Mouse (Mus musculus): ENCODE data around the gene Kifc3. TPM values are rescaled to one million over a fixed set of nuclear protein-coding genes. Genes with fewer than 3 reads are reported as not detected.
A peak's percentile ranks its signal among the peaks of the same experiment; 100 is the strongest.

The Kifc3 gene
- polyA plus RNA-seq, 1 experiment from 2014 or later: 22.0 TPM

DNA sequence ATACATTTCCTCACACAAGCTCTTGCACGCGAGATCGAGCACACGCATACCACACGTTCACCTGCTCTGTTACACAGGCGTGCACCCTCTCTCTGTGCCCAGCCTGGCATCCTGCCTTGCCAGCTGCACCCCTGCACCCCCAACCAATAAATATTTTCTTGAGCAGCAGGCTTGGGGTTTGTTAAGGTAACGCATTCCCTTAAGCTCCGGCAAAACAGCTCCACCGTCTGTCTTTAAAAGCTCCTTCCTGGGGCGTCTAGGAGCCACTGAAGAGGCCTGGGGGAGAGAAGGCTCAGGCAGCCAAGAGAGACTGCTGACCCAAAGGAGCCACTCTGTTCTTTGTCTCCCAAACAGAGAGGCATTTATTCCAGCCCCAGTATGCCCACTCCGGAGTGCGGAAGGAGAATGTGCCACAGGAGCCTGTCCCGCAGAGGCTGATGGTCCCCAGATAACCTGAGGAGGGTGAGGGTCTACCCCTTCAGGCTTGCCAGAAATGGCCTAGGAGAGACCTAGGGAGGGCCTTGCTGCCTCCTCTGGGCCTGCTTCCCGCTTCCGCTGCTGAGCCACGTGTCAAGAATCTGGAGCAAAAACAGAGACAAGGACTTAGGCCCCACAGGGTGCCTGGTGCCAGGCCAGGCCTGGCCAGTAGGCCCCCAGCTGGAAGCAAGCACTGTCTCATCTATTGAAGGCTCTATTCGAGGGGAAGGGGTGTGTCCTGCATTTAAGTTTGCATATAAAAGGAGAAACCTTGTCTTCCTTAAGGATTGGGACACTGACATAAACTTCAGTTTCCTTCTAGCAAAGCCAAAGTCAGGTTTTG, 59.4 kb downstream of the Kifc3 start:
- Histone ChIP-seq H3K4me3 (replicated peaks; ENCODE audit: low read length) (peak overlapping the region; percentile 77), H3K9ac (peak overlapping the region; percentile 86), H3K9me3 (ENCODE audit: control insufficient read depth, low read length) (no peaks in the 10 kb centered on the region), H3K36me3 (replicated peaks; ENCODE audit: control insufficient read depth, insufficient read depth) (no peaks in the 10 kb centered on the region), H3K27me3 (ENCODE audit: control insufficient read depth, insufficient read depth, low read length) (peaks cover 12% of the 10 kb centered on the region; the same call in 1 of the 2 replicates), H3K4me2 (replicated peaks) (peak overlapping the region; percentile 99), H3K4me1 (replicated peaks; ENCODE audit: control insufficient read depth, insufficient read depth, low read length) (peaks cover 39% of the 10 kb centered on the region), H3K27ac (peak overlapping the region; percentile 80)
- WGBS: 11% methylated on average over 17 of the region's 17 CpGs
- ATAC-seq (ENCODE audit: low FRiP score): peak; percentile 42
- DNase-seq (ENCODE audit: low spot score): peak; percentile 36

DNA sequence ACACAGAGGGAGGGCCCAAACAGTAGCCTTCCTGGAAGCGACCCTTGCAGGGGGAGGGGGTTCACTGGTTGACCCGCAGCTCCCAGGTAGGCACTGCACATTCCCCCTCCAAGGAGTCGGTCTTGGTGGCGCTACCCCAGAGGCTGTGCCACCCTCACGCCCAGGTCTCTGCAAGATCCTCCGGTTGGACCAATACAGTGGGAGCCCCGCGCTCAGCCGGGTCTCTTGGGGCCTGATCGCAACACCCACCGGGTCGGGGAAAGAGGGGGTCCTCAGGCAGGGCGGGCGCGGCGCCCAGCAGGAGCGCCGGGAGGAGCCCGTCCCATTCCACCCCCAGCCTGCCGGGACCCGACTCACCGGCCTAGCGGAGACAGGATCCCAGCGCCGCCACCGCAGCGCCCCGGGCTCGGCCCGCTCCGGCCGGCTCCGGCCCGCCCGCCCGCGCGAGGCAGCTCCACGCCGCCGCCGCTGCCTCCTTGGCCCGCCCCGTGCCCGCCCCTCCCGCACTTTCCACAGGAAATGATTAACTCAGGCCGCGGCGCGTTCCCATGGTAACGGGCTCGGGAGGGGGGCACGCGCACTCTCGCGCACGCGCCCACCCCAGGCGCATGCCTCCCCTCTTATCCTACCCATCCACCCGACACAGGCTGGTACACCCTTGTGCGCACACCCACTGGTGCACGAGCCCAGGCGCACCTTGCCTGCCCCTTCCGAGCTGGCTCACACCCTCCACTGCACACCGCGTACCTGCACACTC, 60.4 kb downstream of the Kifc3 start:
- ATAC-seq (ENCODE audit: low FRiP score) (peak; percentile 82), DNase-seq (ENCODE audit: low spot score) (peak; percentile 84)
- peak overlapping the region; percentile 77 for H3K4me3 ChIP-seq (replicated peaks; ENCODE audit: low read length)
- 1% methylated on average over 34 of the region's 66 CpGs for WGBS
- H3K4me1 ChIP-seq (replicated peaks; ENCODE audit: control insufficient read depth, insufficient read depth, low read length): peaks cover 48% of the 10 kb centered on the region
- H3K27me3 ChIP-seq (ENCODE audit: control insufficient read depth, insufficient read depth, low read length): peaks cover 12% of the 10 kb centered on the region; the same call in 1 of the 2 replicates
- peak overlapping the region; percentile 80 for H3K27ac ChIP-seq
- H3K36me3 ChIP-seq (replicated peaks; ENCODE audit: control insufficient read depth, insufficient read depth): no peaks in the 10 kb centered on the region
- H3K9ac ChIP-seq: peak overlapping the region; percentile 86
- no peaks in the 10 kb centered on the region for H3K9me3 ChIP-seq (ENCODE audit: control insufficient read depth, low read length)
- H3K4me2 ChIP-seq (replicated peaks): peak overlapping the region; percentile 99

DNA sequence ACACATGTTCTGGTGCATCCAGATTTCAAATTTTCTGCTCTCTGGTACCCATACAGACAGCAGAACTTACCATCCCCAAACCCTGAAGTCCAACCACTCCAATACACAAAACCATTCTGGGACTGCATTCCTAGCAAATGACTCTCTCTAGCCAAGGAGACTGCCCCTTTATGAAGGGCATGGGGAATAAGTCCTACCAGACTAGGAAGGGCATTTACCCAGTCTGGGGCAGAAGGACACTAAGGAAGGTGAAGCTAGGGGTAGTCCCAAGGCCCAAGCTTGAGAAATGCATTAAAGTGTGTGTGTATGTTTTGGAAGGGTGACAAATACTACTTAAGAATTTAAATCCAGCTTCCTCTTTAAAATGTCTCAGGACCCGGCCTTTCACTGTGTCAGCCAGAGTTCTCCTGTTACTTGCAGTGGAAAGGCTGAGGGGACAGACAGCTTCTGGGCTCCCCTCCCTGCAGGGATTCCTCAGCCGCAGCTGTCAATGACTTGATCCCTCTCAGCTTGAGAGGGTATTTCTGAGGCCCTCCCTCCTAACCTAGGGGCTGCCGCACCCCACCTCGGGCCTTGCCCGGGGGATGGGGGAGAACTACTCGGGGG, 61.0 kb downstream of the Kifc3 start:
- peaks cover 50% of the 10 kb centered on the region for H3K4me1 ChIP-seq (replicated peaks; ENCODE audit: control insufficient read depth, insufficient read depth, low read length)
- H3K9ac ChIP-seq: peak overlapping the region; percentile 86
- ATAC-seq (ENCODE audit: low FRiP score) (0 out of 2 replicates have a peak, but pooled peaks have one; percentile 0), DNase-seq (ENCODE audit: low spot score) (no peak)
- peak overlapping the region; percentile 77 for H3K4me3 ChIP-seq (replicated peaks; ENCODE audit: low read length)
- H3K27me3 ChIP-seq (ENCODE audit: control insufficient read depth, insufficient read depth, low read length): peaks cover 12% of the 10 kb centered on the region; the same call in 1 of the 2 replicates
- no peaks in the 10 kb centered on the region for H3K9me3 ChIP-seq (ENCODE audit: control insufficient read depth, low read length)
- H3K4me2 ChIP-seq (replicated peaks): peak overlapping the region; percentile 99
- peak overlapping the region; percentile 80 for H3K27ac ChIP-seq
- WGBS: 3% methylated on average over 6 of the region's 6 CpGs
- H3K36me3 ChIP-seq (replicated peaks; ENCODE audit: control insufficient read depth, insufficient read depth): no peaks in the 10 kb centered on the region

DNA sequence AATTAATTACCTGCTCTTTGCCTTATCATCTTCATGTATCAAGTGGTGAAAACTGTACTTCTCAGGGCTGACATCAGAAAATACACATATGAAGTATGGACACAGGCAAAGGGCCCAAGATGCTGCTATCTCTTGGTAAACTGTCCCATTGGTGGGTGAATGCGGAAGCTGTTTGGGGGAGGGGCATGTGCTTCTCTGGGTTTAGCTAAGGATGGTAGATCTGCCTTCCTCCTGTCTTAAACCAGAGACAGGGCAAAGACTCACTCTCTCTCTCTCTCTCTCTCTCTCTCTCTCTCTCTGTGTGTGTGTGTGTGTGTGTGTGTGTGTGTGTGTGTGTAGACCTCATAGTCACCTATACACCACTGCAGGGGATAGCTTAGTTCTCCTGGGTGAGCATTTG, 61.6 kb downstream of the Kifc3 start:
- Histone ChIP-seq H3K9ac (peak overlapping the region; percentile 86; the same call in 1 of the 2 replicates), H3K36me3 (replicated peaks; ENCODE audit: control insufficient read depth, insufficient read depth) (no peaks in the 10 kb centered on the region), H3K4me3 (replicated peaks; ENCODE audit: low read length) (no peak overlapping the region), H3K9me3 (ENCODE audit: control insufficient read depth, low read length) (no peaks in the 10 kb centered on the region), H3K27me3 (ENCODE audit: control insufficient read depth, insufficient read depth, low read length) (peaks cover 12% of the 10 kb centered on the region; the same call in 1 of the 2 replicates), H3K27ac (no peak overlapping the region), H3K4me1 (replicated peaks; ENCODE audit: control insufficient read depth, insufficient read depth, low read length) (peaks cover 50% of the 10 kb centered on the region), H3K4me2 (replicated peaks) (peak overlapping the region; percentile 99)
- ATAC-seq (ENCODE audit: low FRiP score): no peak
- 80% methylated on average over 1 of the region's 1 CpGs for WGBS
- no peak for DNase-seq (ENCODE audit: low spot score)

DNA sequence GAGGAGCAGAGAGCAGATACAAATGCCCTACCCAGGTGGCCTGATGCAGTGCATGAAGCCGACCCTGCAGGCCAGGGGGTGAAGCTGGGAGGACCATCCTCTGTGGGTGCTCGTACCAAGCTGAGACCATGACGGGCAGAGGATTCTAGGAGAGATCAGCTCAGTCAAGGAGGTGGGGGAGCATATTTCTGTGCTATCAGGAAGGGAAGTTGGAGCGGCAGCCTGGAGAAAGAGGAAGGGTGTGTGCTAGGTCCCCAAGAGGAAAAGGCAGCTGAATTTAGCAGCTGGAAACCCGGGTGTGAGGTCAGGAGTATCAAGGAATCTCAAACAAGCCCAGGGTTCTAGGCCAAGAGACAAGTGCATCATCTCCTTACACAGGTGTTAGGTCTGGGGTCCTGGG, 62.1 kb downstream of the Kifc3 start:
- Histone ChIP-seq H3K27me3 (ENCODE audit: control insufficient read depth, insufficient read depth, low read length) (peaks cover 12% of the 10 kb centered on the region; the same call in 1 of the 2 replicates), H3K36me3 (replicated peaks; ENCODE audit: control insufficient read depth, insufficient read depth) (no peaks in the 10 kb centered on the region), H3K4me2 (replicated peaks) (peak overlapping the region; percentile 99), H3K27ac (no peak overlapping the region), H3K4me1 (replicated peaks; ENCODE audit: control insufficient read depth, insufficient read depth, low read length) (peaks cover 50% of the 10 kb centered on the region), H3K4me3 (replicated peaks; ENCODE audit: low read length) (no peak overlapping the region), H3K9ac (no peak overlapping the region; the same call in 1 of the 2 replicates), H3K9me3 (ENCODE audit: control insufficient read depth, low read length) (no peaks in the 10 kb centered on the region)
- DNase-seq (ENCODE audit: low spot score) (no peak), ATAC-seq (ENCODE audit: low FRiP score) (no peak)
- 74% methylated on average over 5 of the region's 5 CpGs for WGBS

DNA sequence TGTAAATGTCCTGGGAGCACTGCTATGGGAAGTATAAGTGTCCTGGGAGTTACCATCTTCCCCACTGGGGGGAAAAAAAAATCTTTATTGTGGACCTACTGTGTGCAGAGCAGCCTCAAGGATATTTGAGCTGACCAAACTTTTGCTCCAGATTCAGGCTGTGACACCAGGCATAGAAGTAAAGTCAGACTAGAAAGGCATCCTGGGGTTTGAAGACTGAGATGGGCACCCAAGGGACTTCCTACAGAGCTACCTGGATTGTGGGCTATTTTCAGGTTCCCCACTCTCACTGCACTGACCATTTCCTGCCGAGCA, 63.6 kb downstream of the Kifc3 start:
- peaks cover 50% of the 10 kb centered on the region for H3K4me1 ChIP-seq (replicated peaks; ENCODE audit: control insufficient read depth, insufficient read depth, low read length)

DNA sequence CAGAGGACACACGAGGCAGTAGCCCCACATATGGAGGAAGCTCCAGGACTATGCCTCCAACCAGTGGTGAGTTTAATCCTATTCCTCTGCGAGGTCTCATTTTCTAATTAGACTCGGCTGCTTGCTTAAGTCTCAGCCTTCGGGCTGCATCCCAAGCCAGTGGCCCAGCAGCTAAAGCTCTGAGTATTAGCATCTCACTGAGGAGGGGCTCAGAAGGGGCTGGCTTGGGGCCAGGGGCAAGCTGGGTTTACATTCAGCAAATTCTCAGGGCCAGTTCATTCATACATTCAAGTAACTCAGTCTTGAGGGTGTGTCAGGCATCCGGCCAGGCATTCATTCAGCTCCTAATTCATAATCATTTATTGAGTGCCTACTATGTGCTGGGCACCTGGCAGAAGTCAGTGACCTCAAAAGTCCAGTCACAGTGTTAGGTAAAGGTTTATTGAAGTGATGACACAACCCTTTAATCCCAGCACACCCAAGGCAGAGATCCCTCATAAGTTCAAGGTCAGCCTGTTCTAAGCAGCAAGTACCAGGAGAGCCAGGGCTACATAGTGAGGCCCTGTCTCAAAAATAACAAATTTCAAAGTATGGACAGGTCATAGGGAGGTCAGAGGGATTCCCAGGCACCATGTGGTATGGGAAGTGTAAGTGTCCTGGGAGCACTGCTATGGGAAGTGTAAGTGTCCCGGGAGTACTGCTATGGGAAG, 64.1 kb downstream of the Kifc3 start:
- 19% methylated on average over 6 of the region's 6 CpGs for WGBS
- H3K27ac ChIP-seq: no peak overlapping the region
- peaks cover 12% of the 10 kb centered on the region; the same call in 1 of the 2 replicates for H3K27me3 ChIP-seq (ENCODE audit: control insufficient read depth, insufficient read depth, low read length)
- 0 out of 2 replicates have a peak overlapping the region, but pooled peaks have one; percentile 0 for H3K4me3 ChIP-seq (replicated peaks; ENCODE audit: low read length)
- no peaks in the 10 kb centered on the region for H3K9me3 ChIP-seq (ENCODE audit: control insufficient read depth, low read length)
- peaks cover 48% of the 10 kb centered on the region for H3K4me1 ChIP-seq (replicated peaks; ENCODE audit: control insufficient read depth, insufficient read depth, low read length)
- H3K36me3 ChIP-seq (replicated peaks; ENCODE audit: control insufficient read depth, insufficient read depth): peaks cover 12% of the 10 kb centered on the region
- peak; percentile 66 for DNase-seq (ENCODE audit: low spot score)
- peak overlapping the region; percentile 37; the same call in 1 of the 2 replicates for H3K9ac ChIP-seq
- peak; percentile 16; the same call in 1 of the 2 replicates for ATAC-seq (ENCODE audit: low FRiP score)
- peak overlapping the region; percentile 46 for H3K4me2 ChIP-seq (replicated peaks)

More for the DNA sequence above, 63.6 kb downstream of the Kifc3 start:
- H3K27ac ChIP-seq: no peak overlapping the region
- WGBS: 52% methylated on average over 1 of the region's 1 CpGs
- H3K4me2 ChIP-seq (replicated peaks): no peak overlapping the region
- H3K4me3 ChIP-seq (replicated peaks; ENCODE audit: low read length): no peak overlapping the region
- H3K36me3 ChIP-seq (replicated peaks; ENCODE audit: control insufficient read depth, insufficient read depth): peaks cover 7% of the 10 kb centered on the region; the same call in 1 of the 2 replicates
- DNase-seq (ENCODE audit: low spot score) (no peak), ATAC-seq (ENCODE audit: low FRiP score) (no peak)
- peaks cover 12% of the 10 kb centered on the region; the same call in 1 of the 2 replicates for H3K27me3 ChIP-seq (ENCODE audit: control insufficient read depth, insufficient read depth, low read length)
- no peak overlapping the region for H3K9ac ChIP-seq
- H3K9me3 ChIP-seq (ENCODE audit: control insufficient read depth, low read length): no peaks in the 10 kb centered on the region

DNA sequence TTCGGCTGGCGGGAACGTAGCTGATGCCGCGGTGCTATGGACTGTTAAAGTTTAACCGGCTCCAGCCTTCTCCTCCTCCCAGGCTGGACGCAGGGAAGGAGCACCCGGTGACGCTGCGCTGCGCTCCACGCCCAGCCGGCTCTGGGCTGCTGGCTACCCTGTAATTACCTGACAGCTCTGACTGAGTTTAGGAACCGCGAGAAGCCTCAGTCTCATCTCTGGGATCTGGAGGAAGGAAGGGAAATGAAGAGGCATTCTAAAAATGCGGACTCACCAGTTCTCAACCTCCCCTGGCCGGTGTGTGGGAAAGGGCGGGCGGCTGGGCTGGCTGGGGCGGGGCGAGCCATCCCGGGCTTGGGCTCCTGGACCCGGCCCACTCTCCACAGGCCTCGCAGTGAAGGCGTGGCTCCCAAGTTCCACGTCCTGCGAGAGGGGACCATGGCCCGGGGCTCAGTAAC, 64.9 kb downstream of the Kifc3 start:
- Histone ChIP-seq H3K27me3 (ENCODE audit: control insufficient read depth, insufficient read depth, low read length) (peaks cover 12% of the 10 kb centered on the region; the same call in 1 of the 2 replicates), H3K36me3 (replicated peaks; ENCODE audit: control insufficient read depth, insufficient read depth) (peaks cover 19% of the 10 kb centered on the region), H3K9me3 (ENCODE audit: control insufficient read depth, low read length) (no peaks in the 10 kb centered on the region), H3K9ac (peak overlapping the region; percentile 37), H3K4me1 (replicated peaks; ENCODE audit: control insufficient read depth, insufficient read depth, low read length) (peaks cover 39% of the 10 kb centered on the region), H3K4me3 (replicated peaks; ENCODE audit: low read length) (0 out of 2 replicates have a peak overlapping the region, but pooled peaks have one; percentile 0), H3K4me2 (replicated peaks) (peak overlapping the region; percentile 46), H3K27ac (no peak overlapping the region)
- WGBS: 4% methylated on average over 28 of the region's 28 CpGs
- DNase-seq (ENCODE audit: low spot score) (no peak), ATAC-seq (ENCODE audit: low FRiP score) (peak; percentile 4; the same call in 1 of the 2 replicates)

Data from hindbrain, embryonic 14.5 days (tissue).